Mouse (Mus musculus): Measurements from ENCODE around the gene Acot5.
"Not testable (repeated sequence)": the region's sequence is repeated elsewhere in the genome, so short reads cannot be mapped to it uniquely, and the experiment has no call there.

Acot5 gene

GRCm38 (mm10) chr12:84062336-84062735, 6.8 kb upstream of the Acot5 start:
- no peak for DNase-seq (ENCODE audit: low read depth in 1 of 2, low spot score in 2 of 2)

- DNase-seq (ENCODE audit: low read depth in 1 of 2, low spot score in 2 of 2), result no peak
Measured at GRCm38 (mm10) chr12:84063228-84063627, 5.9 kb upstream of the Acot5 start.

- no peak for DNase-seq (ENCODE audit: low read depth in 1 of 2, low spot score in 2 of 2)
Measured at GRCm38 (mm10) chr12:84063833-84064232, 5.3 kb upstream of the Acot5 start.

GRCm38 (mm10) chr12:84064621-84065020, 4.5 kb upstream of the Acot5 start:
- DNase-seq (ENCODE audit: low read depth in 1 of 2, low spot score in 2 of 2), result no peak

- no peak for DNase-seq (ENCODE audit: low read depth in 1 of 2, low spot score in 2 of 2)
Measured at GRCm38 (mm10) chr12:84067752-84068151, 1.4 kb upstream of the Acot5 start.

GRCm38 (mm10) chr12:84068296-84068695, 829 bp upstream of the Acot5 start:
- DNase-seq (ENCODE audit: low read depth in 1 of 2, low spot score in 2 of 2), result no peak

GRCm38 (mm10) chr12:84069582-84069981, 457 bp downstream of the Acot5 start:
- DNase-seq (ENCODE audit: low read depth in 1 of 2, low spot score in 2 of 2), result not testable (repeated sequence)

- DNase-seq (ENCODE audit: low read depth in 1 of 2, low spot score in 2 of 2), result no peak
Measured at GRCm38 (mm10) chr12:84071696-84072095, 2.6 kb downstream of the Acot5 start.

GRCm38 (mm10) chr12:84077371-84077990, 8.4 kb downstream of the Acot5 start:
- no peak for DNase-seq (ENCODE audit: low read depth in 1 of 2, low spot score in 2 of 2)

- no peak for DNase-seq (ENCODE audit: low read depth in 1 of 2, low spot score in 2 of 2)
Measured at GRCm38 (mm10) chr12:84083842-84084241, 14.7 kb downstream of the Acot5 start.

- DNase-seq (ENCODE audit: low read depth in 1 of 2, low spot score in 2 of 2), result no peak
Measured at GRCm38 (mm10) chr12:84084581-84084980, 15.5 kb downstream of the Acot5 start.

GRCm38 (mm10) chr12:84094666-84095065, 25.5 kb downstream of the Acot5 start:
- not testable (repeated sequence) for DNase-seq (ENCODE audit: low read depth in 1 of 2, low spot score in 2 of 2)

GRCm38 (mm10) chr12:84099605-84100004, 30.5 kb downstream of the Acot5 start:
- no peak for DNase-seq (ENCODE audit: low read depth in 1 of 2, low spot score in 2 of 2)

- no peak for DNase-seq (ENCODE audit: low read depth in 1 of 2, low spot score in 2 of 2)
Measured at GRCm38 (mm10) chr12:84100071-84100470, 30.9 kb downstream of the Acot5 start.

- DNase-seq (ENCODE audit: low read depth in 1 of 2, low spot score in 2 of 2), result peak in 1 of 2 experiments; percentile 9
Measured at GRCm38 (mm10) chr12:84100604-84101492, 31.7 kb downstream of the Acot5 start, which contains the start of gene Acot6. TSS of gene Acot6 (plus strand) at chr12:84100654.

- no peak for DNase-seq (ENCODE audit: low read depth in 1 of 2, low spot score in 2 of 2)
Measured at GRCm38 (mm10) chr12:84101493-84101845, 32.3 kb downstream of the Acot5 start.

GRCm38 (mm10) chr12:84107012-84107411, 37.9 kb downstream of the Acot5 start:
- no peak for DNase-seq (ENCODE audit: low read depth in 1 of 2, low spot score in 2 of 2)

GRCm38 (mm10) chr12:84107692-84108091, 38.6 kb downstream of the Acot5 start:
- DNase-seq (ENCODE audit: low read depth in 1 of 2, low spot score in 2 of 2), result peak in 1 of 2 experiments; percentile 4

GRCm38 (mm10) chr12:84109924-84110323, 40.8 kb downstream of the Acot5 start:
- no peak for DNase-seq (ENCODE audit: low read depth in 1 of 2, low spot score in 2 of 2)

GRCm38 (mm10) chr12:84110814-84111213, 41.7 kb downstream of the Acot5 start:
- no peak for DNase-seq (ENCODE audit: low read depth in 1 of 2, low spot score in 2 of 2)

- no peak for DNase-seq (ENCODE audit: low read depth in 1 of 2, low spot score in 2 of 2)
Measured at GRCm38 (mm10) chr12:84113676-84114075, 44.6 kb downstream of the Acot5 start.

Data from monocyte, adult 2 months (primary cell).